Mouse (Mus musculus) C2C12 (cell line): ENCODE measurements around the gene Prlr. TPM values are rescaled to one million over a fixed set of nuclear protein-coding genes. Genes with fewer than 3 reads are reported as not detected.

Source experiments
- H3K27me3 ChIP-seq: one replicate; pipeline ENCODE4 v1.6.1; 2011; ENCODE audit not compliant: control insufficient read depth, insufficient read depth, insufficient read length
- H3K36me3 ChIP-seq: one replicate; pipeline ENCODE4 v1.6.1; 2011; ENCODE audit not compliant: control insufficient read depth, insufficient read depth
- H3K4me3 ChIP-seq: one replicate; pipeline ENCODE4 v1.5.1; 2011; ENCODE audit warnings: mild to moderate bottlenecking, control low read depth; ENCODE audit not compliant: poor library complexity, insufficient read depth, severe bottlenecking
- H3K79me2 ChIP-seq: one replicate; pipeline ENCODE4 v1.6.1; 2011; ENCODE audit not compliant: control insufficient read depth, insufficient read depth
- H3K79me3 ChIP-seq: one replicate; pipeline ENCODE4 v1.6.1; 2011; ENCODE audit warnings: low read depth, control low read depth
- H3ac ChIP-seq: one replicate; pipeline ENCODE3; 2011; ENCODE audit warnings: low read depth; ENCODE audit not compliant: control insufficient read depth, insufficient read length
- CEBPB ChIP-seq: IDR thresholded peaks from one replicate; pipeline ENCODE4 v1.6.1; 2011; ENCODE audit warnings: low read depth, mild to moderate bottlenecking, control low read depth, moderate library complexity
- CTCF ChIP-seq: IDR thresholded peaks from one replicate; pipeline ENCODE4 v1.5.1; 2011; ENCODE audit not compliant: control insufficient read depth, insufficient read depth, insufficient read length
- FOSL1 ChIP-seq: IDR thresholded peaks from one replicate; pipeline ENCODE4 v1.8.0; 2011; ENCODE audit warnings: mild to moderate bottlenecking, low read length; ENCODE audit not compliant: poor library complexity, insufficient read depth, severe bottlenecking
- MAX ChIP-seq: IDR thresholded peaks from one replicate; pipeline ENCODE4 v1.6.1; 2011; ENCODE audit warnings: mild to moderate bottlenecking, control low read depth
- MYOD1 ChIP-seq: IDR thresholded peaks from one replicate; pipeline ENCODE4 v1.6.1; 2011; ENCODE audit warnings: low read depth; ENCODE audit not compliant: control insufficient read depth, insufficient read length
- MYOG ChIP-seq: IDR thresholded peaks from one replicate; pipeline ENCODE4 v1.6.1; 2011; ENCODE audit not compliant: control insufficient read depth, insufficient read length; ENCODE audit errors: extremely low read depth
- USF1 ChIP-seq: IDR thresholded peaks from one replicate; pipeline ENCODE4 v1.6.1; 2011; ENCODE audit warnings: low read depth, mild to moderate bottlenecking, control low read depth, moderate library complexity
- polyA plus RNA-seq: library from polyadenylated mRNA; unstranded; fragments of >200 nt; fragmentation: generic; extraction: Trizol; gene quantifications from one replicate; pipeline ENCODE4 v1.2.1, GENCODE M21; 2012; ENCODE audit warnings: missing spikeins

Prlr gene
- polyA plus RNA-seq, 1 experiment: 0.07 TPM

GRCm38 (mm10) chr15:10332566-10332965 lies 155.5 kb downstream of the Prlr start:
- H3K27me3 ChIP-seq: no peaks in the 10 kb centered on the region
- no peak for TF ChIP-seq USF1
- no peaks in the 10 kb centered on the region for H3K36me3 ChIP-seq
- H3K79me3 ChIP-seq: no peaks in the 10 kb centered on the region
- no peak overlapping the region for H3ac ChIP-seq
- H3K79me2 ChIP-seq: no peaks in the 10 kb centered on the region
- H3K4me3 ChIP-seq: no peak overlapping the region

DNA sequence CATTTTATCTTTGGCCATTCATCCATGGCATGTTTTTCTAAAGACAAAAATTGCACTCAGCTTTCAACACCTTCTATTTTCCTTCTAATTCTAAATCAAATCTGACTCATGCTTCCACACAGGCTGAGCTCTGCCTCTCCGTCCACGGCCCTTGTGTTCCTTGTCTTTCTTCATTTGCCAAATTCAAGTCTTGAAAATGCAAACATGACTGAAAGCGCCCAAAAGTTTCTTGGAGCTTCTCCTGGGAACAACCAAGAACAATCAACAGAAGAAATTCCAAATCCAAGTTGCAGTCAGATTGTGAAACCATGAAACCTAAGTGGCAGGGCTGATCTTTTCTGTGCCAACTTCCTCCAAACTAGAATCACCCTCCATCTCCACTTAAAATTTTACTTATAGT lies 161.6 kb downstream of the Prlr start:
- no peak for TF ChIP-seq MYOG
- TF ChIP-seq MAX: no peak
- TF ChIP-seq MYOD1: no peak
- no peak for TF ChIP-seq CEBPB
- no peak for TF ChIP-seq FOSL1
- no peak for TF ChIP-seq USF1
- TF ChIP-seq CTCF: no peak
- H3ac ChIP-seq: no peak overlapping the region
- H3K79me3 ChIP-seq: no peaks in the 10 kb centered on the region
- no peaks in the 10 kb centered on the region for H3K79me2 ChIP-seq
- H3K27me3 ChIP-seq: no peaks in the 10 kb centered on the region
- H3K36me3 ChIP-seq: no peaks in the 10 kb centered on the region
- H3K4me3 ChIP-seq: no peak overlapping the region

GRCm38 (mm10) chr15:10347044-10347443 lies 170.0 kb downstream of the Prlr start:
- Histone ChIP-seq H3K79me2 (no peaks in the 10 kb centered on the region), H3K4me3 (no peak overlapping the region), H3K36me3 (no peaks in the 10 kb centered on the region), H3K79me3 (no peaks in the 10 kb centered on the region), H3ac (no peak overlapping the region), H3K27me3 (no peaks in the 10 kb centered on the region)
- no peak for TF ChIP-seq MAX
- no peak for TF ChIP-seq FOSL1
- TF ChIP-seq CEBPB: no peak
- no peak for TF ChIP-seq CTCF
- TF ChIP-seq MYOD1: no peak
- no peak for TF ChIP-seq USF1
- no peak for TF ChIP-seq MYOG

- Histone ChIP-seq H3K4me3 (no peak within 1 kb of the TSS), H3K79me2 (no peaks in the 10 kb centered on the region), H3ac (no peak within 1 kb of the TSS), H3K79me3 (no peaks in the 10 kb centered on the region), H3K27me3 (no peaks in the 10 kb centered on the region), H3K36me3 (no peaks in the 10 kb centered on the region)
- TF ChIP-seq USF1: no peak
These were observed 181.3 kb downstream of the Prlr start, which contains the start of gene Agxt2 for GRCm38 (mm10) chr15:10358039-10358948. Agxt2 (plus strand) TSS chr15:10358532.

GRCm38 (mm10) chr15:10366331-10366730 lies 189.3 kb downstream of the Prlr start:
- peaks cover 4% of the 10 kb centered on the region for H3K27me3 ChIP-seq
- H3K4me3 ChIP-seq: no peak overlapping the region
- TF ChIP-seq MYOG (no peak), MYOD1 (no peak)
- H3ac ChIP-seq: no peak overlapping the region
- H3K79me2 ChIP-seq: no peaks in the 10 kb centered on the region
- no peaks in the 10 kb centered on the region for H3K36me3 ChIP-seq
- no peaks in the 10 kb centered on the region for H3K79me3 ChIP-seq

GRCm38 (mm10) chr15:10375404-10375803 lies 198.4 kb downstream of the Prlr start:
- H3K79me2 ChIP-seq: no peaks in the 10 kb centered on the region
- TF ChIP-seq MAX (no peak), MYOD1 (no peak), USF1 (no peak)
- no peak overlapping the region for H3K4me3 ChIP-seq
- H3ac ChIP-seq: no peak overlapping the region
- H3K36me3 ChIP-seq: no peaks in the 10 kb centered on the region
- no peaks in the 10 kb centered on the region for H3K27me3 ChIP-seq
- H3K79me3 ChIP-seq: no peaks in the 10 kb centered on the region
